Mouse (Mus musculus): ENCODE data around the gene Astn2.

GRCm38 (mm10) chr4:65972395-65972794 lies 432.0 kb downstream of the Astn2 start:
- TF ChIP-seq CTCF (IDR thresholded peaks at IDR 0.05; ENCODE audit: borderline replicate concordance, control insufficient read depth, extremely low read depth, insufficient read depth, low read length, poor library complexity) (no peak), POLR2A (IDR thresholded peaks at IDR 0.05; ENCODE audit: control insufficient read depth, extremely low read depth, insufficient read depth, low read length, poor library complexity) (no peak)
